Mouse (Mus musculus) intestine, postnatal 0 days (tissue): ENCODE results near the gene Pacsin2. TPM values are rescaled to one million over a fixed set of nuclear protein-coding genes. Genes with fewer than 3 reads are reported as not detected.

ENCODE experiments used
- ATAC-seq: fragments of 200-750 bp; cut with Nextera tagmentation; 2 replicates; pipeline ENCODE4 v1.8.0; 2017; ENCODE audit warnings: mild to moderate bottlenecking, moderate TSS enrichment, moderate library complexity
- H3K27ac ChIP-seq: fragments of 300-500 bp; sonication (generic); 2 replicates; pipeline ENCODE4 v1.5.1; 2014; ENCODE audit warnings: mild to moderate bottlenecking, low read depth, low read length, moderate library complexity
- H3K27me3 ChIP-seq: fragments of 300-500 bp; sonication (generic); replicated peaks from 2 replicates; pipeline ENCODE4 v1.6.1; 2014; ENCODE audit warnings: low read length, mixed read lengths; ENCODE audit not compliant: control insufficient read depth, insufficient read depth
- H3K36me3 ChIP-seq: fragments of 300-500 bp; sonication (generic); 2 replicates; pipeline ENCODE4 v1.6.1; 2014; ENCODE audit warnings: mild to moderate bottlenecking, moderate library complexity; ENCODE audit not compliant: control insufficient read depth, insufficient read depth
- H3K4me1 ChIP-seq: fragments of 300-500 bp; sonication (generic); replicated peaks from 2 replicates; pipeline ENCODE4 v1.6.1; 2014; ENCODE audit warnings: antibody characterized with exemption, low read length, mixed read lengths; ENCODE audit not compliant: control insufficient read depth, insufficient read depth
- H3K4me2 ChIP-seq: fragments of 300-500 bp; sonication (generic); replicated peaks from 2 replicates; pipeline ENCODE4 v1.6.1; 2014; ENCODE audit warnings: low read depth, mild to moderate bottlenecking, moderate library complexity
- H3K4me3 ChIP-seq: fragments of 300-500 bp; sonication (generic); 2 replicates; pipeline ENCODE4 v1.5.1; 2014; ENCODE audit warnings: low read depth, low read length
- H3K9ac ChIP-seq: fragments of 300-500 bp; sonication (generic); 2 replicates; pipeline ENCODE4 v1.6.1; 2014; ENCODE audit warnings: mild to moderate bottlenecking, low read depth, low read length
- H3K9me3 ChIP-seq: fragments of 300-500 bp; sonication (generic); 2 replicates; pipeline ENCODE4 v1.6.1; 2016; ENCODE audit warnings: mixed run types; ENCODE audit not compliant: control insufficient read depth
- CTCF ChIP-seq: sonication (generic); IDR thresholded peaks from 2 replicates; pipeline ENCODE4 v1.5.1; 2016; ENCODE audit warnings: low read depth, mild to moderate bottlenecking, control low read depth, antibody characterized with exemption, moderate library complexity
- WGBS: fragments of 180-500 bp; shearing (Covaris S2); extraction: QIAGEN DNeasy Blood & Tissue Kit; methylation state at CpG from one replicate; pipeline ENCODE4 v1.1.7; 2014; 5-methylcytosine and 5-hydroxymethylcytosine counted together
- polyA plus RNA-seq: library from polyadenylated mRNA; unstranded; fragments of >200 nt; fragmentation: Nextera tagmentation; extraction: Ambion mirVana; gene quantifications from 2 replicates; pipeline ENCODE4 v1.2.1, GENCODE M21; 2015

The Pacsin2 gene
- polyA plus RNA-seq, 1 experiment from 2014 or later = 40.9 TPM

- H3K27ac ChIP-seq = no peak overlapping the region
- ATAC-seq = no peak
- no peak overlapping the region for H3K4me3 ChIP-seq
- no peak overlapping the region for H3K4me2 ChIP-seq
- TF ChIP-seq CTCF = no peak
- 70% methylated on average over 3 of the region's 3 CpGs for WGBS
- H3K9ac ChIP-seq = no peak overlapping the region
- H3K36me3 ChIP-seq = 0 out of 2 replicates have a peak, but pooled peaks cover 3% of the 10 kb centered on the region
- H3K9me3 ChIP-seq = no peaks in the 10 kb centered on the region
- H3K4me1 ChIP-seq = no peaks in the 10 kb centered on the region
- no peaks in the 10 kb centered on the region for H3K27me3 ChIP-seq
These were observed 104.3 kb downstream of the Pacsin2 start for GRCm38 (mm10) chr15:83360140-83360539.

GRCm38 (mm10) chr15:83358476-83358875 lies 105.9 kb downstream of the Pacsin2 start:
- Histone ChIP-seq H3K4me3 (no peak overlapping the region), H3K27ac (no peak overlapping the region), H3K4me1 (no peaks in the 10 kb centered on the region), H3K9me3 (no peaks in the 10 kb centered on the region), H3K27me3 (no peaks in the 10 kb centered on the region), H3K36me3 (0 out of 2 replicates have a peak, but pooled peaks cover 3% of the 10 kb centered on the region), H3K4me2 (no peak overlapping the region), H3K9ac (no peak overlapping the region)
- 90% methylated on average over 1 of the region's 1 CpGs for WGBS
- no peak for ATAC-seq
- no peak for TF ChIP-seq CTCF

- no peaks in the 10 kb centered on the region for H3K27me3 ChIP-seq
- no peak overlapping the region for H3K4me3 ChIP-seq
- no peak for TF ChIP-seq CTCF
- peak overlapping the region; percentile 96; the same call in 1 of the 2 replicates for H3K27ac ChIP-seq
- H3K9me3 ChIP-seq = no peaks in the 10 kb centered on the region
- H3K36me3 ChIP-seq = peaks cover 4% of the 10 kb centered on the region; the same call in 1 of the 2 replicates
- no peak overlapping the region for H3K4me2 ChIP-seq
- ATAC-seq = no peak
- H3K9ac ChIP-seq = no peak overlapping the region
- 64% methylated on average over 4 of the region's 4 CpGs for WGBS
- H3K4me1 ChIP-seq = 0 out of 2 replicates have a peak, but pooled peaks cover 2% of the 10 kb centered on the region
These were observed 112.9 kb downstream of the Pacsin2 start for GRCm38 (mm10) chr15:83351546-83351945.

GRCm38 (mm10) chr15:83350859-83351258 lies 113.5 kb downstream of the Pacsin2 start:
- H3K9ac ChIP-seq = no peak overlapping the region
- H3K4me1 ChIP-seq = 0 out of 2 replicates have a peak, but pooled peaks cover 2% of the 10 kb centered on the region
- ATAC-seq = peak; percentile 50
- H3K36me3 ChIP-seq = peaks cover 4% of the 10 kb centered on the region; the same call in 1 of the 2 replicates
- no peaks in the 10 kb centered on the region for H3K27me3 ChIP-seq
- H3K4me2 ChIP-seq = peak overlapping the region; percentile 81
- 23% methylated on average over 2 of the region's 2 CpGs for WGBS
- H3K27ac ChIP-seq = peak overlapping the region; percentile 96
- no peak for TF ChIP-seq CTCF
- H3K4me3 ChIP-seq = peak overlapping the region; percentile 89; the same call in 1 of the 2 replicates
- H3K9me3 ChIP-seq = no peaks in the 10 kb centered on the region

GRCm38 (mm10) chr15:83349954-83350711 lies 114.3 kb downstream of the Pacsin2 start, which contains the start of gene Arfgap3:
Gene Arfgap3 (minus strand): TSS chr15:83350247.
- peak within 1 kb of the TSS; percentile 92 for H3K9ac ChIP-seq
- TF ChIP-seq CTCF = no peak; the same call in 1 of the 2 replicates
- no peaks in the 10 kb centered on the region for H3K27me3 ChIP-seq
- H3K4me2 ChIP-seq = peak within 1 kb of the TSS; percentile 81
- H3K9me3 ChIP-seq = no peaks in the 10 kb centered on the region
- H3K27ac ChIP-seq = peak within 1 kb of the TSS; percentile 96
- ATAC-seq = peak; percentile 75
- H3K4me3 ChIP-seq = peak within 1 kb of the TSS; percentile 89
- peaks cover 4% of the 10 kb centered on the region; the same call in 1 of the 2 replicates for H3K36me3 ChIP-seq
- under 1% methylated on average over 60 of the region's 60 CpGs for WGBS
- H3K4me1 ChIP-seq = peaks cover 2% of the 10 kb centered on the region; the same call in 1 of the 2 replicates

- H3K27ac ChIP-seq = peak overlapping the region; percentile 96
- 4% methylated on average over 8 of the region's 8 CpGs for WGBS
- no peaks in the 10 kb centered on the region for H3K9me3 ChIP-seq
- peak overlapping the region; percentile 92 for H3K9ac ChIP-seq
- ATAC-seq = peak; percentile 1; the same call in 1 of the 2 replicates
- H3K4me1 ChIP-seq = peaks cover 2% of the 10 kb centered on the region; the same call in 1 of the 2 replicates
- TF ChIP-seq CTCF = no peak; the same call in 1 of the 2 replicates
- peak overlapping the region; percentile 89 for H3K4me3 ChIP-seq
- no peaks in the 10 kb centered on the region for H3K27me3 ChIP-seq
- peak overlapping the region; percentile 81 for H3K4me2 ChIP-seq
- H3K36me3 ChIP-seq = peaks cover 4% of the 10 kb centered on the region; the same call in 1 of the 2 replicates
These were observed 115.0 kb downstream of the Pacsin2 start for GRCm38 (mm10) chr15:83349225-83349953.
